ENCODE assay signal across 20 mouse cellular contexts in genomic region chr7:144479569-144479968, GRCm38 (mm10). TPM values are rescaled to one million over a fixed set of nuclear protein-coding genes. Genes with fewer than 3 reads are reported as not detected.
DNase-seq lines count a peak whose midpoint lies in the region; ATAC-seq and TF ChIP-seq lines count a peak whose summit lies in the region.
"Had no signal": no experiment of that assay in that cellular context is flagged by ENCODE, and none has a peak within 500 bp of the region (broad histone marks: within the 10 kb centered on the region; RNA-seq: fewer than 3 reads in every experiment).

No protein-coding gene starts in this region.

- no peaks in the 10 kb centered on the region for H3K4me1 ChIP-seq in forebrain, embryonic 14.5 days (ENCODE audit: control insufficient read depth, insufficient read depth, low read length)
- no peaks in the 10 kb centered on the region for H3K4me1 ChIP-seq in hindbrain, embryonic 12.5 days
- H3K4me1 ChIP-seq: forebrain, embryonic 10.5 days; liver, embryonic 12.5 days; midbrain, embryonic 10.5 days; neural tube, embryonic 13.5 days had no signal

- H3K27me3 ChIP-seq in forebrain, embryonic 14.5 days (replicated peaks; ENCODE audit: control insufficient read depth, insufficient read depth, low read length): no peaks in the 10 kb centered on the region
- no peaks in the 10 kb centered on the region for H3K27me3 ChIP-seq in hindbrain, embryonic 12.5 days
- H3K27me3 ChIP-seq: liver, embryonic 12.5 days; neural tube, embryonic 13.5 days had no signal

- H3K27ac ChIP-seq in left cerebral cortex, adult 2 months: no peak overlapping the region
- H3K27ac ChIP-seq in forebrain, embryonic 14.5 days (ENCODE audit: low read depth, low read length): no peak overlapping the region
- H3K27ac ChIP-seq in hindbrain, embryonic 12.5 days: no peak overlapping the region
- H3K27ac ChIP-seq: forebrain, embryonic 10.5 days; liver, embryonic 12.5 days; macrophage; midbrain, embryonic 10.5 days; neural tube, embryonic 13.5 days had no signal

- H3K36me3 ChIP-seq in forebrain, embryonic 14.5 days (ENCODE audit: control insufficient read depth, insufficient read depth, low read length): peaks cover 69% of the 10 kb centered on the region
- peaks cover 74% of the 10 kb centered on the region for H3K36me3 ChIP-seq in hindbrain, embryonic 12.5 days

- ATAC-seq in forebrain, embryonic 14.5 days: no peak
- ATAC-seq in hindbrain, embryonic 12.5 days (ENCODE audit: low FRiP score): no peak
- ATAC-seq: liver, embryonic 12.5 days had no signal

- H3K4me3 ChIP-seq in left cerebral cortex, adult 2 months: no peak overlapping the region
- H3K4me3 ChIP-seq in forebrain, embryonic 14.5 days (ENCODE audit: low read depth, low read length): no peak overlapping the region
- no peak overlapping the region for H3K4me3 ChIP-seq in hindbrain, embryonic 12.5 days
- H3K4me3 ChIP-seq: forebrain, embryonic 10.5 days; liver, embryonic 12.5 days; midbrain, embryonic 10.5 days; neural tube, embryonic 13.5 days had no signal

- TF ChIP-seq CTCF in left cerebral cortex, adult 2 months (IDR thresholded peaks at IDR 0.05): no peak

- WGBS in forebrain, embryonic 14.5 days: 95% methylated on average over 1 of the region's 1 CpGs
- 100% methylated on average over 1 of the region's 1 CpGs for WGBS in hindbrain, embryonic 12.5 days

- no peak overlapping the region for H3K9ac ChIP-seq in forebrain, embryonic 14.5 days (ENCODE audit: low read length)
- H3K9ac ChIP-seq in hindbrain, embryonic 12.5 days: no peak overlapping the region
- H3K9ac ChIP-seq: liver, embryonic 12.5 days; lung, embryonic 14.5 days; neural tube, embryonic 13.5 days had no signal

- H3K9me3 ChIP-seq in forebrain, embryonic 14.5 days (replicated peaks; ENCODE audit: control insufficient read depth, low read length): no peaks in the 10 kb centered on the region
- no peaks in the 10 kb centered on the region for H3K9me3 ChIP-seq in hindbrain, embryonic 12.5 days (replicated peaks)
- H3K9me3 ChIP-seq: forebrain, embryonic 10.5 days; liver, embryonic 12.5 days; midbrain, embryonic 10.5 days; neural tube, embryonic 13.5 days had no signal

- intact Hi-C loops in left cerebral cortex, postnatal 4 days (cut with DNase I): no loop called here
- intact Hi-C loops in left cerebral cortex, adult 2 months (cut with DNase I): loop anchor here (10.0 kb wide), 1 partner anchor 645 kb away; no protein-coding TSS in a partner anchor
- intact Hi-C loops in heart, postnatal 25 days (cut with DNase I): loop anchor here (10.0 kb wide), 1 partner anchor 425 kb away; no protein-coding TSS in a partner anchor

- peak; percentile 51 for DNase-seq in left cerebral cortex, adult 11 months (ENCODE audit: low spot score)
- DNase-seq in left cerebral cortex, postnatal 4 days: no peak
- DNase-seq in frontal cortex, postnatal 14 days (ENCODE audit: low spot score in 2 of 2): peak; percentile 17 to 47
- DNase-seq in left cerebral cortex, adult 2 months (ENCODE audit: extremely low spot score in 1 of 2, low spot score in 2 of 2): peak; percentile 43 to 52
- DNase-seq in right cerebral cortex, postnatal 10 days (ENCODE audit: low spot score in 2 of 2): peak; percentile 47 to 73
- no peak for DNase-seq in forebrain, embryonic 14.5 days (ENCODE audit: low spot score)
- DNase-seq in heart, postnatal 25 days (ENCODE audit: low spot score): no peak
- DNase-seq: adrenal gland, postnatal 36 days; B cell, adult 2 months; cerebellum, adult 18-20 months; gastrocnemius, postnatal 36 days; kidney, postnatal 14 days; lung, embryonic 14.5 days; thymus, postnatal 36 days had no signal

- no peak overlapping the region for H3K4me2 ChIP-seq in forebrain, embryonic 14.5 days (ENCODE audit: low read length)
- H3K4me2 ChIP-seq in hindbrain, embryonic 12.5 days (replicated peaks): no peak overlapping the region
- H3K4me2 ChIP-seq: liver, embryonic 12.5 days; lung, embryonic 14.5 days; neural tube, embryonic 13.5 days had no signal

RNA-seq across cellular contexts. Expression of gene Cttn, which starts 8.8 kb away (rescaled TPM):
- total RNA-seq in left cerebral cortex, postnatal 4 days (2021): 100 to 1,000 TPM; 138 to 156 TPM
- total RNA-seq in left cerebral cortex, adult 2 months (2021): 100 to 1,000 TPM; 103 to 107 TPM
- polyA plus RNA-seq in forebrain, embryonic 14.5 days (2014; fragmentation: Nextera tagmentation; extraction: Ambion mirVana): 151 and 158 TPM in 2 replicates
- 10 to 100 TPM; 29.5 to 32.4 TPM for total RNA-seq in heart, postnatal 25 days (2021)
- polyA plus RNA-seq in hindbrain, embryonic 12.5 days (2016; fragmentation: Nextera tagmentation; extraction: Ambion mirVana): 198 and 213 TPM in 2 replicates

Comparison
In these comparisons a context has a peak if more than half of its experiments do, and no peak if none do; other contexts are left out.
1. DNase-seq: peak in left cerebral cortex, adult 11 months (single experiment), frontal cortex, postnatal 14 days (2 of 2), left cerebral cortex, adult 2 months (2 of 2) and right cerebral cortex, postnatal 10 days (2 of 2); none in left cerebral cortex, postnatal 4 days (single experiment), forebrain, embryonic 14.5 days (single experiment) and heart, postnatal 25 days (single experiment).